ENCODE assay signal across 8 mouse cellular contexts in genomic region chr17:27707954-27708661, GRCm38 (mm10). TPM values are rescaled to one million over a fixed set of nuclear protein-coding genes. Genes with fewer than 3 reads are reported as not detected.
DNase-seq lines count a peak whose midpoint lies in the region; ATAC-seq lines count a peak whose summit lies in the region.

No protein-coding gene starts in this region.

- WGBS in embryonic facial prominence, embryonic 13.5 days: 4% methylated on average over 25 of the region's 25 CpGs
- WGBS in heart, embryonic 16.5 days: 4% methylated on average over 25 of the region's 25 CpGs
- WGBS in stomach, embryonic 14.5 days: 5% methylated on average over 25 of the region's 25 CpGs

- peak overlapping the region; percentile 40 for H3K4me3 ChIP-seq in embryonic facial prominence, embryonic 13.5 days
- H3K4me3 ChIP-seq in heart, embryonic 16.5 days (ENCODE audit: low read length): peak overlapping the region; percentile 37
- peak overlapping the region; percentile 18; the same call in 1 of the 2 replicates for H3K4me3 ChIP-seq in stomach, embryonic 14.5 days (ENCODE audit: low read depth, low read length)

- peaks cover 29% of the 10 kb centered on the region for H3K27me3 ChIP-seq in embryonic facial prominence, embryonic 13.5 days
- H3K27me3 ChIP-seq in heart, embryonic 16.5 days (ENCODE audit: control insufficient read depth, insufficient read depth, low read length): peaks cover 2% of the 10 kb centered on the region; the same call in 1 of the 2 replicates
- no peaks in the 10 kb centered on the region for H3K27me3 ChIP-seq in stomach, embryonic 14.5 days (ENCODE audit: control insufficient read depth, insufficient read depth, low read length)

- DNase-seq in 416B (ENCODE audit: low read depth) (peak; percentile 66), NIH3T3 (ENCODE audit: low read depth) (peak; percentile 74)
- peak; percentile 92 for DNase-seq in kidney, postnatal 10 days
- no peak for DNase-seq in left cerebral cortex, adult 11 months (ENCODE audit: low spot score)

- no peaks in the 10 kb centered on the region for H3K9me3 ChIP-seq in embryonic facial prominence, embryonic 13.5 days
- no peaks in the 10 kb centered on the region for H3K9me3 ChIP-seq in heart, embryonic 16.5 days (replicated peaks; ENCODE audit: control insufficient read depth, low read length)
- H3K9me3 ChIP-seq in stomach, embryonic 14.5 days (ENCODE audit: control insufficient read depth, low read depth, low read length): no peaks in the 10 kb centered on the region

- no peak overlapping the region for H3K27ac ChIP-seq in embryonic facial prominence, embryonic 13.5 days
- no peak overlapping the region for H3K27ac ChIP-seq in heart, embryonic 16.5 days (ENCODE audit: low read length)
- H3K27ac ChIP-seq in stomach, embryonic 14.5 days (ENCODE audit: low read length): no peak overlapping the region

- H3K4me2 ChIP-seq in embryonic facial prominence, embryonic 13.5 days: peak overlapping the region; percentile 66
- peak overlapping the region; percentile 61 for H3K4me2 ChIP-seq in heart, embryonic 16.5 days (ENCODE audit: low read depth, low read length)
- peak overlapping the region; percentile 53 for H3K4me2 ChIP-seq in stomach, embryonic 14.5 days (replicated peaks; ENCODE audit: low read depth, low read length)

- H3K4me1 ChIP-seq in embryonic facial prominence, embryonic 13.5 days: peaks cover 12% of the 10 kb centered on the region
- 0 out of 2 replicates have a peak, but pooled peaks cover 4% of the 10 kb centered on the region for H3K4me1 ChIP-seq in heart, embryonic 16.5 days (ENCODE audit: control insufficient read depth, insufficient read depth, low read length)
- H3K4me1 ChIP-seq in stomach, embryonic 14.5 days (ENCODE audit: control insufficient read depth, insufficient read depth, low read length): peaks cover 6% of the 10 kb centered on the region; the same call in 1 of the 2 replicates

- H3K9ac ChIP-seq in embryonic facial prominence, embryonic 13.5 days: peak overlapping the region; percentile 67
- peak overlapping the region; percentile 37; the same call in 1 of the 2 replicates for H3K9ac ChIP-seq in heart, embryonic 16.5 days (ENCODE audit: low read length)
- H3K9ac ChIP-seq in stomach, embryonic 14.5 days (replicated peaks; ENCODE audit: low read depth, low read length): no peak overlapping the region

- peak; percentile 85 for ATAC-seq in embryonic facial prominence, embryonic 13.5 days (ENCODE audit: insufficient number of reproducible peaks, insufficient read depth, low FRiP score, low TSS enrichment, low read depth)
- ATAC-seq in heart, embryonic 16.5 days (replicated peaks; ENCODE audit: extremely low read depth, insufficient read depth, low FRiP score): peak; percentile 85
- peak; percentile 85 for ATAC-seq in megakaryocyte progenitor cell, adult 5-6 weeks (replicated peaks; ENCODE audit: poor library complexity)
- ATAC-seq in stomach, embryonic 14.5 days (ENCODE audit: insufficient number of reproducible peaks, insufficient read depth, low FRiP score, low read depth): peak; percentile 89

- H3K36me3 ChIP-seq in embryonic facial prominence, embryonic 13.5 days: no peaks in the 10 kb centered on the region
- no peaks in the 10 kb centered on the region for H3K36me3 ChIP-seq in heart, embryonic 16.5 days (ENCODE audit: control insufficient read depth, insufficient read depth)
- H3K36me3 ChIP-seq in stomach, embryonic 14.5 days (ENCODE audit: control insufficient read depth, insufficient read depth, low read length): no peaks in the 10 kb centered on the region

RNA-seq across cellular contexts. Expression of gene Spdef, which starts 20.6 kb away (rescaled TPM):
- polyA plus RNA-seq in embryonic facial prominence, embryonic 13.5 days (2015; fragmentation: Nextera tagmentation; extraction: Ambion mirVana): 0.28 TPM in 1 of 2 replicates, not detected in the other
- 0.39 and 0.61 TPM in 2 replicates for polyA plus RNA-seq in heart, embryonic 16.5 days (2015; fragmentation: Nextera tagmentation; extraction: Ambion mirVana)
- not detected in 2 replicates for total RNA-seq in megakaryocyte progenitor cell, adult 5-6 weeks (2015)
- total RNA-seq in megakaryocyte progenitor cell, adult 5-6 weeks (2017): not detected in 2 replicates
- 13.8 and 18.1 TPM in 2 replicates for polyA plus RNA-seq in stomach, embryonic 14.5 days (2014; fragmentation: Nextera tagmentation; extraction: Ambion mirVana)

RNA-seq across cellular contexts. Expression of gene Pacsin1, which starts 52.8 kb away (rescaled TPM):
- 5.4 and 7.2 TPM in 2 replicates for polyA plus RNA-seq in embryonic facial prominence, embryonic 13.5 days (2015; fragmentation: Nextera tagmentation; extraction: Ambion mirVana)
- polyA plus RNA-seq in heart, embryonic 16.5 days (2015; fragmentation: Nextera tagmentation; extraction: Ambion mirVana): 0.55 and 0.76 TPM in 2 replicates
- total RNA-seq in megakaryocyte progenitor cell, adult 5-6 weeks (2015): not detected in 2 replicates
- total RNA-seq in megakaryocyte progenitor cell, adult 5-6 weeks (2017): 0.47 TPM in 1 of 2 replicates, not detected in the other
- 1.8 and 2.3 TPM in 2 replicates for polyA plus RNA-seq in stomach, embryonic 14.5 days (2014; fragmentation: Nextera tagmentation; extraction: Ambion mirVana)
